Mouse (Mus musculus) small intestine, adult 2 months (tissue): ENCODE data around the gene Ip6k1. TPM values are rescaled to one million over a fixed set of nuclear protein-coding genes. Genes with fewer than 3 reads are reported as not detected.

ENCODE experiments used
- H3K27ac ChIP-seq: fragments of 200-500 bp; 2 replicates; pipeline ENCODE4 v1.5.1; 2012; ENCODE audit warnings: low read depth, low read length, control low read depth, inconsistent platforms; ENCODE audit not compliant: insufficient read depth
- H3K27me3 ChIP-seq: fragments of 200-500 bp; 2 replicates; pipeline ENCODE4 v1.6.1; 2012; ENCODE audit warnings: mild to moderate bottlenecking, moderate library complexity, low read length, inconsistent platforms; ENCODE audit not compliant: control insufficient read depth, insufficient read depth
- H3K36me3 ChIP-seq: fragments of 200-500 bp; 2 replicates; pipeline ENCODE4 v1.6.1; 2012; ENCODE audit warnings: mild to moderate bottlenecking, low read length, control low read depth, inconsistent platforms; ENCODE audit not compliant: control insufficient read depth, insufficient read depth
- H3K4me1 ChIP-seq: fragments of 200-500 bp; 2 replicates; pipeline ENCODE4 v1.6.1; 2012; ENCODE audit warnings: low read length, inconsistent platforms, mixed read lengths; ENCODE audit not compliant: control insufficient read depth, insufficient read depth, insufficient read length
- H3K4me3 ChIP-seq: fragments of 200-500 bp; 2 replicates; pipeline ENCODE4 v1.5.1; 2012; ENCODE audit warnings: low read depth, mild to moderate bottlenecking, control low read depth, inconsistent platforms, low read length, moderate library complexity
- CTCF ChIP-seq: fragments of 200-500 bp; IDR thresholded peaks from 2 replicates; pipeline ENCODE4 v1.5.1; 2012; ENCODE audit warnings: low read depth, mild to moderate bottlenecking, control low read depth, inconsistent platforms, low read length, moderate library complexity, mixed read lengths; ENCODE audit not compliant: insufficient replicate concordance, insufficient read length; ENCODE audit errors: extremely low read depth
- POLR2A ChIP-seq: fragments of 200-500 bp; IDR thresholded peaks from 2 replicates; pipeline ENCODE4 v1.6.1; 2012; ENCODE audit warnings: low read depth, mild to moderate bottlenecking, control low read depth, inconsistent platforms, low read length, moderate library complexity
- WGBS: fragments of 180-500 bp; shearing (Covaris S2); methylation state at CpG from one replicate; pipeline ENCODE4 v1.1.7; 2018; 5-methylcytosine and 5-hydroxymethylcytosine counted together
- polyA plus RNA-seq: library from polyadenylated mRNA; depleted of rRNA; stranded (reverse); fragments of >200 nt; gene quantifications from 2 replicates; pipeline ENCODE4 v1.2.3, GENCODE M21; 2012

The Ip6k1 gene
- polyA plus RNA-seq, 1 experiment = 160 TPM

DNA sequence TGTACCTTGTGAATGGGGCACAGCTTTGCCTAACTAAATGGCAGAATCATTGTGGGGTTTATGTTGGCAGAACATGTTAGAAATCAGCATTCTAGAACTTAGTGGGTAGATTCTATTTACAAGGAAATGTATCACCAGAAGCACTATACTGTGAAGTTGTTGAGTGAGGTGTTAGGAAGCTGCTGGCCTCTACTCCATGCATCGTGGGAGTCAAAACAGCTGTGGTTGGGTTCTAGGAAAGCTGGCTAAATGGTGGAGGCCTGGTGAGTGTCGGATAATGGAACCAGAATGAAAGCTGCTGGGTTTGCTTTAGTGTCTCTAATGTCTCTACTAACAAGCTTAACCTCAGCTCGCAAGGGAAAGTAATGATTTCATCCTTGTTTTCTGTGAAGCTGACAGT is 14.8 kb downstream of the Ip6k1 start:
- H3K27ac ChIP-seq = no peak overlapping the region

DNA sequence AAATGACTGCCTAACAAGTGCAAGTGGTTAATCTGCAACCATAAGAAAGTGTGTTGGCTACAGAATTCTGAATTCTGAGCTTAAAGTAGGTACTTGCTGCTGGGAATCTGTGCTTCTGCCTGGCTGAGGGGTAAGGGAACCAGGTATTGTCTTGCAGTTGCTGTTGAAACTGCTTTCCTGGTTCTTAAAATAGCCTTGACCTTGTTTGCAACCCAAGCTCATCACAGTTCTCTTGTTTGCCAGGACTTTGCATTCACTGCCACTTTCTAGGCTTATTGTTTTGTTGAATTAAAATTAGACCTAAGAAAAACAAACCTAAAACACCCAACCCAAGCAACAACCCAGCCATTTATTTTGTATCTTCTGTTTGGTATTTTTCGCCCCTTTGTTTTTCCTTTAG is 18.4 kb downstream of the Ip6k1 start:
- Histone ChIP-seq H3K4me3 (no peak overlapping the region), H3K27me3 (no peaks in the 10 kb centered on the region), H3K36me3 (peaks cover 17% of the 10 kb centered on the region), H3K4me1 (peaks cover 2% of the 10 kb centered on the region; the same call in 1 of the 2 replicates), H3K27ac (no peak overlapping the region)
- WGBS = 90% methylated on average over 1 of the region's 1 CpGs
- TF ChIP-seq CTCF (no peak), POLR2A (no peak)

More for the DNA sequence above, 14.8 kb downstream of the Ip6k1 start:
- Histone ChIP-seq H3K36me3 (peaks cover 13% of the 10 kb centered on the region; the same call in 1 of the 2 replicates), H3K27me3 (no peaks in the 10 kb centered on the region), H3K4me1 (no peaks in the 10 kb centered on the region), H3K4me3 (no peak overlapping the region)
- WGBS = 78% methylated on average over 3 of the region's 3 CpGs
- TF ChIP-seq POLR2A (no peak), CTCF (no peak)

DNA sequence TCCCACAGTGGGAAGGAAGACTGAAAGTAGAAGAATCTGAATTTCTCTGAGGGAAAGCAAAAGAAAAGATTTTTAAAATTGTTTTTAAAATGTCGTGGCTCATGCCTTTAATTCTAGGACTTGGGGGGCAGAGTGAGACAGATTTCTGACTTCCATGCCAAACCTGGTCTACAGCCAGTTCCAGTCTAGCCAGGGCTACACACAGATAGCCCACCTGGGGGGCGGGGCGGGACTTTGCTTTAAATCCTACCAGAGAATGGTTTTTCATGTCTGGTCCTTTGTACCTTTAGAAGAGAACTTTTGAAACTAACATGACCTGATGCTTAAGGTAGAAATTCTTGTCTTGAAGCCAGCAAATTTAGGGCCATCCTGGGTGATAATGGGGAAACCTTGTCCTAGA is 20.9 kb downstream of the Ip6k1 start:
- Histone ChIP-seq H3K4me1 (peaks cover 2% of the 10 kb centered on the region; the same call in 1 of the 2 replicates), H3K27ac (no peak overlapping the region), H3K4me3 (no peak overlapping the region), H3K36me3 (peaks cover 24% of the 10 kb centered on the region), H3K27me3 (no peaks in the 10 kb centered on the region)
- TF ChIP-seq POLR2A (no peak), CTCF (no peak)
- WGBS = 85% methylated on average over 3 of the region's 3 CpGs

DNA sequence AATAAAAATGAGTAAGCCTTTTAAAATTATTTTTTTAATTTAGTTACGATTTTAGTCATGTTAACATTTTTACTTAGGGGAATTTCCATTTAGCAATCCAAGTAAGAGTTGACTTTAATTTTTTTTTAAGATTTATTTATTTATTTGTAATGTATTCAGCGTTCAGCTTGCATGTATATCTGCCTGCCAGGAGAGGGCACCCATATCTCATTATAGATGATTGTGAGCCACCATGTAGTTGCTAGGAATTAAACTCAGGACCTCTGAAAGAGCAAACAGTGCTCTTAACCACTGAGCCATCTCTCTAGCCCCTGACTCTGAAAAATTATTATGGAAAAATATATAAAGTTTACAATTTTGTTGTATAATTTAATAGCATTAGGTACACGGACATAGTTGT is 24.3 kb downstream of the Ip6k1 start:
- Histone ChIP-seq H3K27me3 (no peaks in the 10 kb centered on the region), H3K27ac (no peak overlapping the region), H3K36me3 (peaks cover 36% of the 10 kb centered on the region), H3K4me3 (no peak overlapping the region), H3K4me1 (peaks cover 2% of the 10 kb centered on the region; the same call in 1 of the 2 replicates)
- WGBS = 84% methylated on average over 3 of the region's 3 CpGs
- TF ChIP-seq POLR2A (no peak), CTCF (no peak)

DNA sequence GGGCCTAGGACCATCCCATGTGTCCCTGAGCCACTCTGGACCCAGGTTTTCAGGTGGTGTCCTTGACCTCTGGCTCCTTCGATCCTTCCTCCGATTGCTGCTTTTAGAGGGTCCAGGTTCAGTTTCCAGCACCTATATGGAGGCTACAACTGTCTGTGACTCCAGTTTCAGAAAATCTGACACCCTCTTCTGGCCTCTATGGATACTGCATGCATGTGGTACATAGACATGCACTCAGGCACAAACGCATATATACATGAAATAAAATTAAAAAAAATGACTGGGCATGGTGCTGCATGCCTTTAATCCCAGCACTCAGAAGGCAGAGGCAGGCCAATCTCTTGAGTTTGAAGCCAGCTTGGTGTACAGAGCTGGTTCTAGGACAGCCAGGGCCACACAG is 25.6 kb downstream of the Ip6k1 start:
- Histone ChIP-seq H3K4me3 (no peak overlapping the region), H3K27me3 (no peaks in the 10 kb centered on the region), H3K4me1 (peaks cover 2% of the 10 kb centered on the region; the same call in 1 of the 2 replicates), H3K36me3 (peaks cover 46% of the 10 kb centered on the region), H3K27ac (no peak overlapping the region)
- TF ChIP-seq POLR2A (no peak), CTCF (no peak)
- WGBS = 96% methylated on average over 3 of the region's 3 CpGs

DNA sequence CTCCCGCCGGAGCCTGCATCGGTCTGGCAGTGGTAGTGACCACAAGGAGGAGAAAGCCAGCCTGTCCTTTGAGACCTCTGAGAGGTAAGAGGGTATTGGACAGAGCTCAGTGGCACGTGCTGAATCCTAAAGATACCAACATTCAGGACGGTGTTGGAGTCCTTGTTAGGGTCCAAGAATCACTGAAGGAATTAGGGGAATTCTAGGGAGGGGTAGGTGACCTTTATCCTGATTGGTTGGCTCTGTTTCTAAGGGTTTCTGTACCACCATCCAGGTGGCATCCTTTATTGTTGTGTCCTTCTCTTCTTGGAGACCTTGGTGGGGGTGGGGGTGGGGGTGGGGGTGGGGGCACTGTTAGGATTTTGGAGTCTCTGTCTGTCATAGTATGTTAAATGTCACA is 29.8 kb downstream of the Ip6k1 start:
- peaks cover 39% of the 10 kb centered on the region for H3K36me3 ChIP-seq
- WGBS = 88% methylated on average over 5 of the region's 5 CpGs
- TF ChIP-seq CTCF (no peak), POLR2A (no peak)

DNA sequence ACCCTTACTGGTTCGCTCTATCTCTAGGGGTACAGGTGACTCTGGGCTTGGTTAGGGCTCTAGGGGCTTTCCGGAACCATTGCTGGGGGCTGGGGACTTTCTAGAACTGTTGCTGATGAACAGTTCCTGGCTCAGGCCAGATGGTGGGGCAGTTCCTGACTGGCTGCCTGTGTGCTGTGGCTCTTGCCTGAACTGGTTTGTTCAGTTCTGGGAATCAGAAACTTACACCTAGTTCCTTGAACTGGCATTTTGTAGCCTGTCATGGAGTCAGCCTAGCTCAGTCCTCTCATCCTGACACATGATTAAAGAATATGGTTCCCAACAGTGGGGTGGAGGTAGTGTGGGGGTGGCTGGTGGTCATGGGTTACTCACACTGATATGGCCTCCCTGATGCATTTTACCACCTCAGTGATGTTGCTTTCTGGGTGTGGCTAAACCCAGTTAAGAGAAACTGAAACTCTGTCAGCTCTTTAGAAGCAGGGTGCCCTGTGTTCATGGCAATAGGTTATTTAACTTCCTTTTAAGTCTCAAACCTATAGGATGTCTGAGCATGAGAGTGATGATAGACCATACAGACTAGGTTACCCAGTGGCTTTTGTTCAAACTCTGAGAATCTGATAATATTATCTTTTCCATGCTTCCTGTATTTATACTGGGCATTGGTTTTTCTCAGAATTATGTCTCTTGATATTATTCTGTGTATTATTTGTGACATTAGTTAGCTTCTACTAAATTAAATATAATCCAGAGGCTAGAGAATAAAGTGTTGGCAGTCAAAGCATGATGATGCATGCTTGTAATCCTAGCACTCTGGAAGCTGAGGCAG is 33.2 kb downstream of the Ip6k1 start:
- 44% methylated on average over 2 of the region's 2 CpGs for WGBS
- H3K27ac ChIP-seq = peak overlapping the region; percentile 67
- TF ChIP-seq CTCF = peak; percentile 21; the same call in 1 of the 2 replicates
- no peak for TF ChIP-seq POLR2A
- peaks cover 32% of the 10 kb centered on the region for H3K36me3 ChIP-seq
- peaks cover 20% of the 10 kb centered on the region; the same call in 1 of the 2 replicates for H3K4me1 ChIP-seq
- H3K4me3 ChIP-seq = no peak overlapping the region
- no peaks in the 10 kb centered on the region for H3K27me3 ChIP-seq

More for the DNA sequence above, 29.8 kb downstream of the Ip6k1 start:
- Histone ChIP-seq H3K4me3 (no peak overlapping the region), H3K27ac (no peak overlapping the region), H3K4me1 (peaks cover 18% of the 10 kb centered on the region; the same call in 1 of the 2 replicates), H3K27me3 (no peaks in the 10 kb centered on the region)
